Mouse (Mus musculus): ENCODE measurements around the gene Pcif1.

Gene Pcif1

GRCm38 (mm10) chr2:164859640-164860432, 19.3 kb upstream of the Pcif1 start:
- TF ChIP-seq GATA4 (IDR thresholded peaks at IDR 0.05; ENCODE audit: insufficient replicate concordance, low read length) = no peak

DNA sequence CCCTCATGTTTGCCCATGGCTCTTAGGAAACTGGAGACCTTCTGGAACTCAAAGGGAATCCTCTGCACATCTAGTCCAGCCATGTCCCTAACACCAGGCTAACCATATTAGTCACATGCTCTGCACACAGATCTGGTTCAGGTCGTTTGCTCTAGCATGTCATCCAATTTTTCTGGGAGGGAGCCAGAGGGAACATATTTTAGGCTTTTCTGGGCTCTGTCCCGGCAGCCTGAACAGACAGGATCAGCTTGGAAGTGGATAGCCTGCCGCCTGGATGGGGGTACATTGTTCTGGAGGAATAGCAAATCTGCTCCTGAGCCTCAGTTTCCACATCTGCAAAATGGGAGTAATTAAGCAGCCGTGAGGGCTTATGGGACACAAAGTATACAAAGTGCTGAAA, 18.0 kb upstream of the Pcif1 start:
- TF ChIP-seq GATA4 (IDR thresholded peaks at IDR 0.05; ENCODE audit: insufficient replicate concordance, low read length) = no peak

GRCm38 (mm10) chr2:164862179-164862861, 16.8 kb upstream of the Pcif1 start:
- TF ChIP-seq GATA4 (IDR thresholded peaks at IDR 0.05; ENCODE audit: insufficient replicate concordance, low read length) = no peak

DNA sequence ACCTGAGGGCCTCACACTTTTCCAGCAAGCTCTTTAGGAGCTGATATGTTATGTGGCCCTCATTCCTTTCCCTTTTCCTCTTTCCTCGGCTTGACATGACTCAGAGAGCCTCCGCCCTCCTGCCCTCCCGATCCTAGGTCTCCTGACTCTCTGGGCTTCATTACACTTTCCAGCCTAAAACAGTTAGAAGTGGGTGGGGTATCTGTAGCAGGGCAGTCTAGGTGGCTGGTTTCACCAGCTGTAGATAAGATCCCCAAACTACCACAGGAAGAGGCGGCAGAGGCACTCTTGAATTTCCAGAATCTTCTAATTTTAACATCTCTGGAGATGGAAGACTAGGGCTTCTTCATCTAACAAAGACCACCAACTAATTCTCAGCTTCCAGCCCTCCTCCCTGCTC, 14.5 kb upstream of the Pcif1 start:
- no peak for TF ChIP-seq GATA4 (IDR thresholded peaks at IDR 0.05; ENCODE audit: insufficient replicate concordance, low read length)

- no peak; the same call in 1 of the 2 replicates for TF ChIP-seq GATA4 (IDR thresholded peaks at IDR 0.05; ENCODE audit: insufficient replicate concordance, low read length)
Observed at GRCm38 (mm10) chr2:164866741-164867551, 12.2 kb upstream of the Pcif1 start.

- TF ChIP-seq GATA4 (IDR thresholded peaks at IDR 0.05; ENCODE audit: insufficient replicate concordance, low read length) = no peak
Observed at GRCm38 (mm10) chr2:164867566-164867965, 11.5 kb upstream of the Pcif1 start.

- no peak for TF ChIP-seq GATA4 (IDR thresholded peaks at IDR 0.05; ENCODE audit: insufficient replicate concordance, low read length)
Observed at GRCm38 (mm10) chr2:164868491-164868890, 10.6 kb upstream of the Pcif1 start.

DNA sequence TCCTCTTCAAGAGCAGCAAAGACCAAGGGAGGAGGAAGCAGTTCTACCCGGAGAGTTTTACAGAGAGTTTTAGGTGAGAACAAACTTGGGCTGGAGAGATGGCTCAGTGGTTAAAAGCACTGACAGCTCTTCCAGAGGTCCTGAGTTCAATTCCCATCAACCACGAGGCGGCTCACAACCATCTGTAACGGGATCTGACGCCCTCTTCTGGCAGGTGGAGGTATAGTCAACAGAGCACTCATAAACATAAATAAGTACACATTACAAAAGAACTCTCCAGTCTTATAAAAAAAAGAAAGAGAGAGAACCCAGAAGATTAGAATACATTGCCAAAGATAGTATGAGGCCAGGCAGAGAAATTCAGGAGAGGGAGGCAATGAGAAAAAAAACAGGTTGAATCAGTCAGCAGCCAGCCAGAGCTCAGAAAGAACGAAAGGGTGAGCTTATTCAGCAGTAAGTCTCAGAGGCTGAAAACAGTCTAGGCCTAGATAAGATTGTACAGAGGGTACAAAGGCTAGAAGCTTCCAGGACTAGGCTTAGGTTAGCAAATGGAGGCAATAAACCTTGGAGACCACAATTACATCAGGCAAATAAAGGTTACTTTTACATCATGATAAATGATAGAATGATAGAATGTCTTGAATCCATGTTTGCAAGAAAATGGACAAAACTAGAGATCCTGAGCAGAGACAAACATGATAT, 7.4 kb upstream of the Pcif1 start:
- TF ChIP-seq GATA4 (IDR thresholded peaks at IDR 0.05; ENCODE audit: insufficient replicate concordance, low read length) = no peak

DNA sequence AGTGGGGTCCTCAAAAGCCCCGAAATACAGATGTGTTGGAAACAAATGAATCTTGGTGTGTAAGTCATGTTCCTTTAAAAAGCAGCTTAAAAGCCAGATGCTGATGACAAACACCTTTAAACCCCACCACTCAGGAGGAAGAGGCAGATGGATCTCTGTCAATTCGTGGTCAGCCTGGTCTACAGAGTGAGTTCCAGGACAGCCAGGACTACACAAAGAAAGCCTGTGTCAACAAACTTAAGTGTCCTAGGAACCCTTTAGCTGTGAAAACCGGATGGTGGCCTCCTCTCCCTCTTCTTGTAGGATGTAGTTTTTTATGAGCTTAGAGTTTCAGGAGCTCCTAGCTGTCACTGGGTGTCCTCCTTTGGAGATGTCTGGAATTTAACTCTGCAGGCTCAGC, 5.5 kb upstream of the Pcif1 start:
- no peak for TF ChIP-seq GATA4 (IDR thresholded peaks at IDR 0.05; ENCODE audit: insufficient replicate concordance, low read length)

DNA sequence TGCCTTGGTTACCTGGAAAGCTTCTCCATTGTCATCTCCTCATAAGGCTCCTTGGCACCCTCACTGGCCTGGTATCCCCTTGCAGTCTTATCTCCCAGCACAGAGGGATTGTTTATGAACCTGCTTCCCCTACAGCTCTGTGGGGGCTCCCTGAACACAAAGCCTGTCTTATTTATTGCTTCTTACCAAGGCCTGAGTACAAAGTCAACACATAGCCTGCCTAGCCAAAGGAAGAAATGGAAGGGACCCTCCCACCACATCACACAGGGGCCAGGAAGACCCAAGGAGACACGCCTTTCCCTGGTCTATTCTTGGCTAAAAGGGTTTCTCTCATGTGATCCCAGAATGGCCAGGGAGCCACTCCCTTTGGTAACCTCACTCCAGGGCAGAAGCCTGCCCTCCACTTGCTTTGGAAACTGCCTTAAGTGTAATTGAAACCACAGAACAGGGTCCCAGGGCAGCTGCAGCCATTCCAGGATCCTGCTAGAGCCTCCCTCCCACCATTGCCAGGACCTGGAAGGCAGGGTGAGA, 4.8 kb upstream of the Pcif1 start:
- no peak for TF ChIP-seq GATA4 (IDR thresholded peaks at IDR 0.05; ENCODE audit: insufficient replicate concordance, low read length)

- no peak for TF ChIP-seq GATA4 (IDR thresholded peaks at IDR 0.05; ENCODE audit: insufficient replicate concordance, low read length)
Observed at GRCm38 (mm10) chr2:164878509-164879227, 436 bp upstream of the Pcif1 start.

GRCm38 (mm10) chr2:164879568-164880277, 619 bp downstream of the Pcif1 start:
- no peak; the same call in 1 of the 2 replicates for TF ChIP-seq GATA4 (IDR thresholded peaks at IDR 0.05; ENCODE audit: insufficient replicate concordance, low read length)

- TF ChIP-seq GATA4 (IDR thresholded peaks at IDR 0.05; ENCODE audit: insufficient replicate concordance, low read length) = no peak
Observed at GRCm38 (mm10) chr2:164882619-164883018, 3.5 kb downstream of the Pcif1 start.

DNA sequence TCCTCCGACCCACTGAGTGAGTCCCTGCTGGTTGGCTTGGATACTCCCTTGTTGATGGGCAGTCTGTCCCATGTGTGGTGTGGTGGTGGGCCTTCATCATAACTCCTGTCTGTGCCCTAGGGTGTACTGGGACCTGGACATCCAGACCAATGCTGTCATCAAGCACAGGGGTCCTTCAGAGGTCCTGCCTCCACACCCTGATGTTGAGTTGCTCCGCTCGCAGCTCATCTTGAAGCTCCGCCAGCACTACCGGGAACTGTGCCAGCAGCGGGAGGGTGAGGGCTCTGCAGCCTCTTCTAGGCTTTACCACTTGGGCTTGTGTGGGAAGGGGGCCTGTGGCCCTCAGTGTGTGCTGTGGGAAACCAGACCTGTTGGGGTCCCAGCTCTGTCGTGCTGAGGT, 6.7 kb downstream of the Pcif1 start:
- TF ChIP-seq GATA4 (IDR thresholded peaks at IDR 0.05; ENCODE audit: insufficient replicate concordance, low read length) = no peak

All from liver, adult (tissue).